Mouse (Mus musculus) small intestine, adult 2 months (tissue): Measurements from ENCODE around the gene Sirt7. TPM values are rescaled to one million over a fixed set of nuclear protein-coding genes. Genes with fewer than 3 reads are reported as not detected.

ENCODE experiments used
- H3K27ac ChIP-seq: fragments of 200-500 bp; 2 replicates; pipeline ENCODE4 v1.5.1; 2012; ENCODE audit warnings: low read depth, low read length, control low read depth, inconsistent platforms; ENCODE audit not compliant: insufficient read depth
- H3K27me3 ChIP-seq: fragments of 200-500 bp; 2 replicates; pipeline ENCODE4 v1.6.1; 2012; ENCODE audit warnings: mild to moderate bottlenecking, moderate library complexity, low read length, inconsistent platforms; ENCODE audit not compliant: control insufficient read depth, insufficient read depth
- H3K36me3 ChIP-seq: fragments of 200-500 bp; 2 replicates; pipeline ENCODE4 v1.6.1; 2012; ENCODE audit warnings: mild to moderate bottlenecking, low read length, control low read depth, inconsistent platforms; ENCODE audit not compliant: control insufficient read depth, insufficient read depth
- H3K4me1 ChIP-seq: fragments of 200-500 bp; 2 replicates; pipeline ENCODE4 v1.6.1; 2012; ENCODE audit warnings: low read length, inconsistent platforms, mixed read lengths; ENCODE audit not compliant: control insufficient read depth, insufficient read depth, insufficient read length
- H3K4me3 ChIP-seq: fragments of 200-500 bp; 2 replicates; pipeline ENCODE4 v1.5.1; 2012; ENCODE audit warnings: low read depth, mild to moderate bottlenecking, control low read depth, inconsistent platforms, low read length, moderate library complexity
- CTCF ChIP-seq: fragments of 200-500 bp; IDR thresholded peaks from 2 replicates; pipeline ENCODE4 v1.5.1; 2012; ENCODE audit warnings: low read depth, mild to moderate bottlenecking, control low read depth, inconsistent platforms, low read length, moderate library complexity, mixed read lengths; ENCODE audit not compliant: insufficient replicate concordance, insufficient read length; ENCODE audit errors: extremely low read depth
- POLR2A ChIP-seq: fragments of 200-500 bp; IDR thresholded peaks from 2 replicates; pipeline ENCODE4 v1.6.1; 2012; ENCODE audit warnings: low read depth, mild to moderate bottlenecking, control low read depth, inconsistent platforms, low read length, moderate library complexity
- WGBS: fragments of 180-500 bp; shearing (Covaris S2); methylation state at CpG from one replicate; pipeline ENCODE4 v1.1.7; 2018; 5-methylcytosine and 5-hydroxymethylcytosine counted together
- polyA plus RNA-seq: library from polyadenylated mRNA; depleted of rRNA; stranded (reverse); fragments of >200 nt; gene quantifications from 2 replicates; pipeline ENCODE4 v1.2.3, GENCODE M21; 2012

Sirt7 gene
- polyA plus RNA-seq, 1 experiment, result 147 TPM

GRCm38 (mm10) chr11:120634810-120635209, 9.8 kb upstream of the Sirt7 start:
- 84% methylated on average over 5 of the region's 5 CpGs for WGBS
- no peak overlapping the region for H3K27ac ChIP-seq
- H3K36me3 ChIP-seq, result no peaks in the 10 kb centered on the region
- no peaks in the 10 kb centered on the region for H3K27me3 ChIP-seq
- H3K4me1 ChIP-seq, result peaks cover 23% of the 10 kb centered on the region
- no peak overlapping the region for H3K4me3 ChIP-seq
- no peak for TF ChIP-seq POLR2A
- TF ChIP-seq CTCF, result no peak

GRCm38 (mm10) chr11:120633520-120634343, 8.7 kb upstream of the Sirt7 start, which contains the start of gene Mafg:
Gene Mafg, minus strand, starts transcription at chr11:120633600.
- Histone ChIP-seq H3K27ac (peak within 1 kb of the TSS; percentile 92), H3K4me3 (peak within 1 kb of the TSS; percentile 87), H3K36me3 (peaks cover 6% of the 10 kb centered on the region), H3K27me3 (no peaks in the 10 kb centered on the region), H3K4me1 (peaks cover 34% of the 10 kb centered on the region)
- TF ChIP-seq POLR2A (no peak), CTCF (no peak)
- 11% methylated on average over 58 of the region's 58 CpGs for WGBS

- Histone ChIP-seq H3K27me3 (no peaks in the 10 kb centered on the region), H3K4me1 (peaks cover 37% of the 10 kb centered on the region), H3K4me3 (peak overlapping the region; percentile 87), H3K36me3 (peaks cover 6% of the 10 kb centered on the region), H3K27ac (peak overlapping the region; percentile 92)
- TF ChIP-seq CTCF, result no peak
- TF ChIP-seq POLR2A, result no peak
- under 1% methylated on average over 116 of the region's 116 CpGs for WGBS
Observed at GRCm38 (mm10) chr11:120632559-120633519, 7.8 kb upstream of the Sirt7 start.

GRCm38 (mm10) chr11:120631726-120632448, 6.8 kb upstream of the Sirt7 start:
- TF ChIP-seq CTCF (no peak), POLR2A (no peak)
- peaks cover 39% of the 10 kb centered on the region for H3K4me1 ChIP-seq
- no peaks in the 10 kb centered on the region for H3K27me3 ChIP-seq
- peak overlapping the region; percentile 92 for H3K27ac ChIP-seq
- WGBS, result 34% methylated on average over 4 of the region's 4 CpGs
- peaks cover 11% of the 10 kb centered on the region for H3K36me3 ChIP-seq
- H3K4me3 ChIP-seq, result peak overlapping the region; percentile 87

- Histone ChIP-seq H3K27ac (peak overlapping the region; percentile 92), H3K4me1 (peaks cover 39% of the 10 kb centered on the region), H3K36me3 (peaks cover 11% of the 10 kb centered on the region), H3K27me3 (no peaks in the 10 kb centered on the region), H3K4me3 (peak overlapping the region; percentile 53)
- TF ChIP-seq CTCF (no peak), POLR2A (no peak)
- 13% methylated on average over 7 of the region's 7 CpGs for WGBS
Observed at GRCm38 (mm10) chr11:120630881-120631725, 6.1 kb upstream of the Sirt7 start.

GRCm38 (mm10) chr11:120630401-120630871, 5.4 kb upstream of the Sirt7 start:
- H3K27me3 ChIP-seq, result no peaks in the 10 kb centered on the region
- peaks cover 39% of the 10 kb centered on the region for H3K4me1 ChIP-seq
- WGBS, result 28% methylated on average over 5 of the region's 5 CpGs
- peaks cover 11% of the 10 kb centered on the region for H3K36me3 ChIP-seq
- TF ChIP-seq CTCF (no peak), POLR2A (no peak)
- peak overlapping the region; percentile 53 for H3K4me3 ChIP-seq
- peak overlapping the region; percentile 92 for H3K27ac ChIP-seq
